Mouse (Mus musculus) CH12.LX (cell line): ENCODE measurements around the gene Gria3. TPM values are rescaled to one million over a fixed set of nuclear protein-coding genes. Genes with fewer than 3 reads are reported as not detected.

Source experiments
- DNase-seq: peaks from one replicate; pipeline ENCODE4 v3.0.0-alpha.2; 2013; ENCODE audit errors: extremely low read depth
- H3K27ac ChIP-seq: 2 replicates; pipeline ENCODE4 v1.5.1; 2012; ENCODE audit warnings: low read depth, mild to moderate bottlenecking, control low read depth, moderate library complexity; ENCODE audit not compliant: insufficient read depth
- H3K27me3 ChIP-seq: replicated peaks from 2 replicates; pipeline ENCODE3; 2012; ENCODE audit warnings: inconsistent platforms
- H3K36me3 ChIP-seq, 2 experiments: replicated peaks in 1 of 2; 2 replicates each; pipeline versions ENCODE3 to v1.6.1; 2012; ENCODE audit warnings: inconsistent platforms in 1 of 2, low read length in 1 of 2, mild to moderate bottlenecking in 1 of 2, mixed read lengths in 1 of 2, moderate library complexity in 1 of 2; ENCODE audit not compliant: control insufficient read depth in 1 of 2, insufficient read depth in 1 of 2
- H3K4me1 ChIP-seq, 2 experiments: 2 replicates each; pipeline ENCODE4 v1.6.1; 2012; ENCODE audit warnings: inconsistent platforms in 1 of 2, moderate library complexity in 1 of 2; ENCODE audit not compliant: insufficient read depth in 2 of 2, control insufficient read depth in 1 of 2
- H3K4me2 ChIP-seq: 2 replicates; pipeline ENCODE4 v1.6.1; 2012; ENCODE audit warnings: low read depth, mild to moderate bottlenecking, control low read depth; ENCODE audit not compliant: poor library complexity, insufficient read depth, severe bottlenecking
- H3K4me3 ChIP-seq, 3 experiments: fragments of 150-350 bp in 1 of 3; sonication (generic) in 1 of 3; replicated peaks in 1 of 3; 2 replicates each; pipeline versions ENCODE3 to v1.5.1; 2011 to 2012; ENCODE audit warnings: low read depth in 2 of 3, low read length in 2 of 3, mild to moderate bottlenecking in 2 of 3, moderate library complexity in 2 of 3, control low read depth in 1 of 3, improper control_type of control experiment in 1 of 3, inconsistent platforms in 1 of 3, mixed read lengths in 1 of 3; ENCODE audit not compliant: poor library complexity in 1 of 3
- H3K79me2 ChIP-seq: replicated peaks from 2 replicates; pipeline ENCODE4 v1.6.1; 2012; ENCODE audit warnings: mild to moderate bottlenecking, moderate library complexity; ENCODE audit not compliant: control insufficient read depth, poor library complexity, insufficient read depth, severe bottlenecking; ENCODE audit errors: extremely low read depth
- H3K9ac ChIP-seq: 2 replicates; pipeline ENCODE4 v1.6.1; 2012; ENCODE audit warnings: low read depth, mild to moderate bottlenecking, control low read depth, moderate library complexity; ENCODE audit not compliant: insufficient read depth
- H3K9me3 ChIP-seq: replicated peaks from 2 replicates; pipeline ENCODE3; 2012; ENCODE audit warnings: low read length, inconsistent platforms, mixed read lengths
- BHLHE40 ChIP-seq: IDR thresholded peaks from 2 replicates; pipeline ENCODE4 v1.6.1; 2011; ENCODE audit warnings: mild to moderate bottlenecking, low read depth, low read length, improper control_type of control experiment
- EP300 ChIP-seq: IDR thresholded peaks from 2 replicates; pipeline ENCODE4 v1.6.1; 2011; ENCODE audit warnings: low read length, improper control_type of control experiment
- ETS1 ChIP-seq: conservative IDR thresholded peaks from 2 replicates; pipeline ENCODE4 v1.6.1; 2012; ENCODE audit warnings: low read depth, mild to moderate bottlenecking, inconsistent platforms, low read length, improper control_type of control experiment, moderate library complexity
- GABPA ChIP-seq: IDR thresholded peaks from 2 replicates; pipeline ENCODE4 v1.6.1; 2012; ENCODE audit warnings: low read depth, low read length, improper control_type of control experiment, inconsistent platforms; ENCODE audit not compliant: insufficient replicate concordance
- HCFC1 ChIP-seq: IDR thresholded peaks from 2 replicates; pipeline ENCODE4 v1.6.1; 2012; ENCODE audit warnings: low read depth, mild to moderate bottlenecking, inconsistent platforms, low read length, improper control_type of control experiment
- IRF4 ChIP-seq: IDR thresholded peaks from 2 replicates; pipeline ENCODE4 v1.6.1; 2014; ENCODE audit warnings: low read depth, mild to moderate bottlenecking, inconsistent platforms, low read length, improper control_type of control experiment
- JUN ChIP-seq: IDR thresholded peaks from 2 replicates; pipeline ENCODE4 v1.6.1; 2011; ENCODE audit warnings: low read depth, mild to moderate bottlenecking, low read length, improper control_type of control experiment, moderate library complexity; ENCODE audit not compliant: insufficient read depth
- JUND ChIP-seq: conservative IDR thresholded peaks from 2 replicates; pipeline ENCODE4 v1.6.1; 2011; ENCODE audit warnings: low read depth, low read length, improper control_type of control experiment
- MAFK ChIP-seq: IDR thresholded peaks from 2 replicates; pipeline ENCODE4 v1.6.1; 2011; ENCODE audit warnings: low read length, improper control_type of control experiment; ENCODE audit not compliant: insufficient replicate concordance
- MYC ChIP-seq: IDR thresholded peaks from 2 replicates; pipeline ENCODE4 v1.6.1; 2011; ENCODE audit warnings: low read depth, mild to moderate bottlenecking, improper control_type of control experiment, low read length
- NELFE ChIP-seq: IDR thresholded peaks from 2 replicates; pipeline ENCODE4 v1.6.1; 2011; ENCODE audit warnings: low read depth, low read length, improper control_type of control experiment
- NRF1 ChIP-seq: IDR thresholded peaks from 2 replicates; pipeline ENCODE4 v1.6.1; 2014; ENCODE audit warnings: low read depth, mild to moderate bottlenecking, inconsistent platforms, low read length, improper control_type of control experiment, moderate library complexity
- POLR2AphosphoS2 ChIP-seq: IDR thresholded peaks from 2 replicates; pipeline ENCODE4 v1.6.1; 2011; ENCODE audit warnings: low read depth, low read length, improper control_type of control experiment
- TBP ChIP-seq: conservative IDR thresholded peaks from 2 replicates; pipeline ENCODE4 v1.6.1; 2011; ENCODE audit warnings: low read depth, low read length, improper control_type of control experiment
- UBTF ChIP-seq: IDR thresholded peaks from 2 replicates; pipeline ENCODE4 v1.6.1; 2012; ENCODE audit warnings: low read depth, mild to moderate bottlenecking, inconsistent platforms, low read length, improper control_type of control experiment, moderate library complexity
- USF2 ChIP-seq: conservative IDR thresholded peaks from 2 replicates; pipeline ENCODE4 v1.6.1; 2011; ENCODE audit warnings: low read depth, low read length, improper control_type of control experiment
- ZKSCAN1 ChIP-seq: IDR thresholded peaks from 2 replicates; pipeline ENCODE4 v1.6.1; 2012; ENCODE audit warnings: low read depth, inconsistent platforms, low read length, improper control_type of control experiment, borderline replicate concordance
- ZNF384 ChIP-seq: IDR thresholded peaks from 2 replicates; pipeline ENCODE4 v1.6.1; 2012; ENCODE audit warnings: low read depth, low read length, improper control_type of control experiment, inconsistent platforms
- dilution Hi-C: fragments of 300-500 bp; cut with MboI; formaldehyde crosslinking; loops from 2 replicates; pipeline ENCODE4 v1.14.3; 2020; ENCODE audit warnings: low sequenced_read_pairs; ENCODE audit not compliant: extremely low pct_unique_long_range_greater_than_20kb, extremely low pct_ligation_motif_present
- in situ Hi-C: fragments of 300-500 bp; cut with MboI; formaldehyde crosslinking; loops from 3 replicates; pipeline ENCODE4 v1.14.3; 2019; ENCODE audit warnings: low sequenced_read_pairs, low pct_ligation_motif_present, low pct_unique_long_range_greater_than_20kb, mixed read lengths
- polyA plus RNA-seq: library from polyadenylated mRNA; unstranded; fragments of >175 nt; gene quantifications from 2 replicates; pipeline ENCODE4 v1.2.1, GENCODE M21; 2012; ENCODE audit warnings: low read depth; ENCODE audit not compliant: insufficient read length
- total RNA-seq, 2 experiments: library from RNA; depleted of rRNA; stranded (reverse); fragments of 300-350 nt in 1 of 2; fragments of >200 nt in 1 of 2; gene quantifications; 2 replicates each; pipeline ENCODE4 v1.2.3; 2012 to 2014

Gria3 gene
- total and polyA plus RNA-seq, 3 experiments, result 0.05 to 0.07 TPM; not detected in 1

DNA sequence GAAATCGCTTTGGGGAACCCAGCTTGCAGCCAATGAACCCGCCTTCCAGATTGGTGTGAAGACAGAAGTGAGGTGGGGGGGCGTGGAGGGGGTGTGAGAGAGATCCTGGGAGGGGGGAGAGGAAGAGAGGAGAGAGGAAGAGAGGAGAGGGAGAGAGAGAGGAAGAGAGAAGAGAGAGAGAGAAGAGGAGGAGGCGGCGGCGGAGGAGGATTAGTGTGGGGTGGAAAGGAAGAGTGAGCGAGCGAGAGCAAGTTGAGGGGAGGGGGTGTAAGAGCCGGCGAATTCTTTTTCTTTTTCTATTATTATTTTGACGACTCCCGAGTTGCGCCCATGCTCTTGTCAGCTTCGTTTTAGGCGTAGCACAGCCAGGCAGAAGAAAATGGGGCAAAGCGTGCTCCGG, 532 bp downstream of the Gria3 start:
- peak overlapping the region; percentile 44 for H3K4me2 ChIP-seq
- no peak for TF ChIP-seq TBP
- TF ChIP-seq MAFK, result no peak
- TF ChIP-seq USF2, result no peak
- no peak for TF ChIP-seq HCFC1
- TF ChIP-seq IRF4, result no peak
- TF ChIP-seq BHLHE40, result no peak
- no peak for TF ChIP-seq UBTF
- no peak for TF ChIP-seq JUND
- no peak for TF ChIP-seq MYC
- no peak for TF ChIP-seq NRF1
- no peak for TF ChIP-seq GABPA
- no peak for TF ChIP-seq EP300
- no peaks in the 10 kb centered on the region for H3K9me3 ChIP-seq
- H3K9ac ChIP-seq, result no peak overlapping the region
- no peak overlapping the region for H3K4me3 ChIP-seq
- H3K79me2 ChIP-seq, result no peaks in the 10 kb centered on the region
- dilution Hi-C loops (no loop called here), in situ Hi-C loops (no loop called here)
- no peaks in the 10 kb centered on the region for H3K27me3 ChIP-seq
- H3K27ac ChIP-seq, result no peak overlapping the region
- no peaks in the 10 kb centered on the region for H3K36me3 ChIP-seq
- DNase-seq, result no peak
- H3K4me1 ChIP-seq, result peaks cover 2 to 12% of the 10 kb centered on the region in 2 experiments; a peak in 3 of 4 replicates

DNA sequence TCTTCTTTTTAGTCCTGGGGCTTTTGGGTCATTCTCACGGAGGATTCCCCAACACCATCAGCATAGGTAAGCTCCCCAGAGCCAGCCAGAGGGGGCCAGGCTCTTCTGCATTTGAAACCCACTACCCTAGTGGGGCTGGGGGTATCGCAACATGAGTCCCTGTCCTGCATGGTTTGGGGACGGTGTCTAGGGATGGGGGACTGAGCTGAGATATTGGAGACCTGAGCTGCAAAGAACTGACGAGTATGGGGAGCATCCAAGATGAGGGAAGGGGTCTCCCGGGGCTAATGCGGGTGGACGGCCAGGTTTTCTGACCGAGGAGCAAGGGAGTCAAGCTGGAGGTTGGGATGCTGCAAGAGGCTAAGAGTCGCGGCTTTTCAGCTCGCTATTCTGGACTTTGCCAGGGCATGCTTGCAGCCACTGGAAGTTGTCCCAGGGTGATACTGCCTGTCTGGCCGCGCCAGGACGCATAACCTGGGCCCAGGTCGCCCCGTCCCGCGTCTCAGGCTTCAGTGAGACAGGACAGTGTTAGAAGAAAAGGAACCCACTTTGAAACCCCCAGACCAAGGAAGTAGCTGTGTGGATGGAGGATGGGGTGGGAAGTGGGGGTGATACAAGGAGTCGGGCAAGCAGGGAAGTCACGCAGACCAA, 1.1 kb downstream of the Gria3 start:
- dilution Hi-C loops (no loop called here), in situ Hi-C loops (no loop called here)
- no peaks in the 10 kb centered on the region for H3K36me3 ChIP-seq
- DNase-seq, result no peak
- no peaks in the 10 kb centered on the region for H3K27me3 ChIP-seq
- peak overlapping the region; percentile 44 for H3K4me2 ChIP-seq
- peaks cover 2 to 12% of the 10 kb centered on the region in 2 experiments; a peak in 3 of 4 replicates for H3K4me1 ChIP-seq
- H3K9me3 ChIP-seq, result no peaks in the 10 kb centered on the region
- no peak overlapping the region for H3K9ac ChIP-seq
- no peak for TF ChIP-seq ZKSCAN1
- TF ChIP-seq ZNF384, result no peak
- TF ChIP-seq NRF1, result no peak
- no peak for TF ChIP-seq NELFE
- no peak for TF ChIP-seq MAFK
- TF ChIP-seq JUN, result no peak
- TF ChIP-seq USF2, result no peak
- TF ChIP-seq ETS1, result no peak
- TF ChIP-seq UBTF, result no peak
- TF ChIP-seq TBP, result no peak
- TF ChIP-seq POLR2AphosphoS2, result no peak
- no peak overlapping the region for H3K27ac ChIP-seq
- no peak overlapping the region for H3K4me3 ChIP-seq
- H3K79me2 ChIP-seq, result no peaks in the 10 kb centered on the region
